Mouse (Mus musculus): Measurements from ENCODE around the gene Gas1.

DNA sequence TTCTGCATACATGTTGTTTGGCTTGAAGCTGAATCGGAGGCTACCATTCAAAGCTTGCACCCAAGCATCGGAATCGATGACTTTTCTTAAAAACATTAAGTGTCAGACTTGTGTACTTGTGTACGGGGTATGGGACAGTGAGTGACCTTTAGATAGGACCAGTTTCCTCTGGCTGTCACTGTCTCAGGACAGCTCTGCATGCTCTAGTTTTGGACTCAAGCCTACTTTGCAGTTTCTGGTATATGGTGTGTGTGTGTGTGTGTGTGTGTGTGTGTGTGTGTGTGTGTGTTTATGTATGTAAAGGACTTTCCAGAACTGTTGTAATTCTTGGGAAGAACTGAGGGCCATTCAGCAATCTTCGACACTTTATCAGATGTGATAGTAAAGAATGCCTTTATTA lies 48.1 kb upstream of the Gas1 start:
- no peak for TF ChIP-seq POLR2A (IDR thresholded peaks at IDR 0.05; ENCODE audit: insufficient read length, low read depth)
- no peak for TF ChIP-seq E2F4 (IDR thresholded peaks at IDR 0.05; ENCODE audit: insufficient read depth)
- no peak for TF ChIP-seq MYOD1 (IDR thresholded peaks at IDR 0.05; ENCODE audit: control insufficient read depth in 1 of 3, insufficient read length in 2 of 3, low read depth in 2 of 3)
- no peak for TF ChIP-seq SRF (IDR thresholded peaks at IDR 0.05; ENCODE audit: control insufficient read depth, insufficient read length, low read depth)
- no peak for TF ChIP-seq TCF3 (IDR thresholded peaks at IDR 0.05; ENCODE audit: insufficient read length, low read depth)

All from myocyte (in vitro differentiated cells).